Mouse (Mus musculus): ENCODE data around the gene A1cf. TPM values are rescaled to one million over a fixed set of nuclear protein-coding genes. Genes with fewer than 3 reads are reported as not detected.
A peak's percentile ranks its signal among the peaks of the same experiment; 100 is the strongest.

The A1cf gene
- polyA plus RNA-seq, 1 experiment from 2014 or later = not detected

DNA sequence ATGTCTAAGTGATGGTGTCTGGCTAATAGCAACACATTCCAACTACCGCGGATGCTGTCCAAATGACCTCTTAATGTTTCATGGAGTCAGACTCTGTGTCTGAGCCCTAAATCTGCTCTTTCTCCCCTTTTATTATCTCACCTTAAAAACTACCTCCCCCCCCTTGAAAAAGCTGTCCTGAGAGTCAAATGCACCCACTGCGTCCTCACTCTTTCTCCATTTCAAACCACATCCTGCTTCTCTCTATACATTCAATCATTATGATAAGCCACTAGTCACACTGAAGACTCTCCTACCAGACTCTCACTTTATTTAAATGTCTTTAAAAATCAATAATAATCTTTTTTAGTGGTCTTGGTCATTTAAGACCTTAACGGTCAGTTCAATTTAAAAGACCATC is 51.8 kb downstream of the A1cf start:
- DNase-seq (ENCODE audit: low spot score) = no peak
- WGBS = 97% methylated on average over 4 of the region's 4 CpGs
- no peak overlapping the region for H3K9ac ChIP-seq (ENCODE audit: low read length)
- H3K36me3 ChIP-seq (ENCODE audit: control insufficient read depth, insufficient read depth, low read length) = no peaks in the 10 kb centered on the region
- no peak for ATAC-seq
- H3K9me3 ChIP-seq (replicated peaks; ENCODE audit: control insufficient read depth, low read length) = no peaks in the 10 kb centered on the region
- no peak overlapping the region for H3K27ac ChIP-seq (ENCODE audit: low read depth, low read length)
- H3K4me3 ChIP-seq (ENCODE audit: low read depth, low read length) = no peak overlapping the region
- no peaks in the 10 kb centered on the region for H3K27me3 ChIP-seq (replicated peaks; ENCODE audit: control insufficient read depth, insufficient read depth, low read length)
- H3K4me1 ChIP-seq (ENCODE audit: control insufficient read depth, insufficient read depth, low read length) = no peaks in the 10 kb centered on the region
- H3K4me2 ChIP-seq (ENCODE audit: low read length) = no peak overlapping the region

GRCm38 (mm10) chr19:31921852-31922251 is 53.3 kb downstream of the A1cf start:
- no peaks in the 10 kb centered on the region for H3K4me1 ChIP-seq (ENCODE audit: control insufficient read depth, insufficient read depth, low read length)
- ATAC-seq (no peak), DNase-seq (ENCODE audit: low spot score) (peak; percentile 6)
- no peaks in the 10 kb centered on the region for H3K9me3 ChIP-seq (replicated peaks; ENCODE audit: control insufficient read depth, low read length)
- no peak overlapping the region for H3K9ac ChIP-seq (ENCODE audit: low read length)
- H3K27ac ChIP-seq (ENCODE audit: low read depth, low read length) = no peak overlapping the region
- H3K4me2 ChIP-seq (ENCODE audit: low read length) = no peak overlapping the region
- no peaks in the 10 kb centered on the region for H3K36me3 ChIP-seq (ENCODE audit: control insufficient read depth, insufficient read depth, low read length)
- no peak overlapping the region for H3K4me3 ChIP-seq (ENCODE audit: low read depth, low read length)
- H3K27me3 ChIP-seq (replicated peaks; ENCODE audit: control insufficient read depth, insufficient read depth, low read length) = no peaks in the 10 kb centered on the region
- 39% methylated on average over 5 of the region's 5 CpGs for WGBS

DNA sequence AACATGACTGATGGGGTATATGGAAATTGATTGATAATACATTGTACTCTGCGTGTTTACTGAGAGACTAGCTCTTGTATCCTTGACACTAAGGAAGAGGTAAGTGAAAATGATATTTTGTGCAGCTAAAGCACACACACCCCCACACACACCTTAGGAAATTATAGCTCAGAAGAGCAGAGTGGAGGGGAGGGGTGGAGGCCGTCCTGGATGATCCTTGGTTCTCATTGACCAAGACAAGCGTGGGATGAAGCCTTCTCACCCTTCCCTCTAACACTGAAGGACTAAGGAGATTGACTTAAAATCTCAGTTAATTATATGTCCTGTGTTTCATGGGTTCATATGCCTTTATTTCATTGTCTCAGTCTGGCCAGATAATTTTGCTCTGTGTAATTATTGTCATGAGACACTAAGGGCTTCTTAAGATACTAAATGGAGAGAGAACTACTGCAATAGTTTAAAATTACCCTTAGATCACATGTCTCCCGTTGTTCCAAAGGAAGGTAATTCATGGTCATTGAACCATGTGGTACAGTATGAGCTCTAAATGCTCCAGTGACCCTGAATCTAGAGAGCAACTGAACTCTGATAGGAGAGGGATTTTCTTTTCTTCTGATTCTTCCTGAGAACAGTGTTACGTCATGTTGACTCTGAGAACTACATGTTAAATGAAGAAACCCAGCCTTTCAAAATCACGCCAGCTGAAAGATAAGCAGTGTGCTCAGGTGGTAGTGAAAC is 55.2 kb downstream of the A1cf start:
- no peak overlapping the region for H3K4me3 ChIP-seq (ENCODE audit: low read depth, low read length)
- no peak overlapping the region for H3K27ac ChIP-seq (ENCODE audit: low read depth, low read length)
- H3K9ac ChIP-seq (ENCODE audit: low read length) = no peak overlapping the region
- ATAC-seq (no peak), DNase-seq (ENCODE audit: low spot score) (no peak)
- H3K4me2 ChIP-seq (ENCODE audit: low read length) = no peak overlapping the region
- no peaks in the 10 kb centered on the region for H3K36me3 ChIP-seq (ENCODE audit: control insufficient read depth, insufficient read depth, low read length)
- no peaks in the 10 kb centered on the region for H3K4me1 ChIP-seq (ENCODE audit: control insufficient read depth, insufficient read depth, low read length)
- 75% methylated on average over 6 of the region's 6 CpGs for WGBS
- H3K27me3 ChIP-seq (replicated peaks; ENCODE audit: control insufficient read depth, insufficient read depth, low read length) = no peaks in the 10 kb centered on the region
- H3K9me3 ChIP-seq (replicated peaks; ENCODE audit: control insufficient read depth, low read length) = no peaks in the 10 kb centered on the region

GRCm38 (mm10) chr19:31950793-31951489 is 82.4 kb downstream of the A1cf start:
- Histone ChIP-seq H3K9ac (ENCODE audit: low read length) (no peak overlapping the region), H3K27ac (ENCODE audit: low read depth, low read length) (no peak overlapping the region), H3K4me2 (ENCODE audit: low read length) (no peak overlapping the region), H3K4me1 (ENCODE audit: control insufficient read depth, insufficient read depth, low read length) (no peaks in the 10 kb centered on the region), H3K4me3 (ENCODE audit: low read depth, low read length) (no peak overlapping the region), H3K36me3 (ENCODE audit: control insufficient read depth, insufficient read depth, low read length) (no peaks in the 10 kb centered on the region), H3K27me3 (replicated peaks; ENCODE audit: control insufficient read depth, insufficient read depth, low read length) (no peaks in the 10 kb centered on the region), H3K9me3 (replicated peaks; ENCODE audit: control insufficient read depth, low read length) (no peaks in the 10 kb centered on the region)
- WGBS = 75% methylated on average over 7 of the region's 7 CpGs
- ATAC-seq = no peak
- no peak for DNase-seq (ENCODE audit: low spot score)

GRCm38 (mm10) chr19:31953799-31954198 is 85.2 kb downstream of the A1cf start:
- H3K4me2 ChIP-seq (ENCODE audit: low read length) = no peak overlapping the region
- WGBS = 89% methylated on average over 2 of the region's 2 CpGs
- H3K9ac ChIP-seq (ENCODE audit: low read length) = no peak overlapping the region
- H3K36me3 ChIP-seq (ENCODE audit: control insufficient read depth, insufficient read depth, low read length) = no peaks in the 10 kb centered on the region
- no peak overlapping the region for H3K27ac ChIP-seq (ENCODE audit: low read depth, low read length)
- H3K4me3 ChIP-seq (ENCODE audit: low read depth, low read length) = no peak overlapping the region
- no peak for DNase-seq (ENCODE audit: low spot score)
- no peaks in the 10 kb centered on the region for H3K9me3 ChIP-seq (replicated peaks; ENCODE audit: control insufficient read depth, low read length)
- no peaks in the 10 kb centered on the region for H3K27me3 ChIP-seq (replicated peaks; ENCODE audit: control insufficient read depth, insufficient read depth, low read length)
- ATAC-seq = no peak
- no peaks in the 10 kb centered on the region for H3K4me1 ChIP-seq (ENCODE audit: control insufficient read depth, insufficient read depth, low read length)

DNA sequence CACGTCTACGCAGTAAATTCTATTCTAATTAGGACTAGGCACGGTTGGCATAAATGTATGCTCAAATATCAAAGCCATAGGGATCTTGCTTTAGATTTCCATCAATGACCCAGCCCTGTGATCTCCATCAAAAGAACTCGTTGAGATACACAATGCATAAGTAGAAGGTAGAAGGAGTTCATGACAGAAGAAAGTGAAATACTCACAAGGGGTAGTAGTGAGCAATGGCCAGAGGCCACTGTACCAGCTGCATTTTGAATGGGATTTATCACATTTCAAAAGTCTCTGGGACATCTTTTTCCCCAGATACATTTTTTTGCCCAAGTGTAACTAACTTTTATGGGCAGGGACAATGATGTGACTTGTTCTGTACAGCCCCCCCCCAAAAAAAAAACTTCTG is 85.7 kb downstream of the A1cf start:
- 77% methylated on average over 4 of the region's 4 CpGs for WGBS
- no peak overlapping the region for H3K4me3 ChIP-seq (ENCODE audit: low read depth, low read length)
- no peak for DNase-seq (ENCODE audit: low spot score)
- H3K9me3 ChIP-seq (replicated peaks; ENCODE audit: control insufficient read depth, low read length) = no peaks in the 10 kb centered on the region
- H3K27ac ChIP-seq (ENCODE audit: low read depth, low read length) = no peak overlapping the region
- no peaks in the 10 kb centered on the region for H3K4me1 ChIP-seq (ENCODE audit: control insufficient read depth, insufficient read depth, low read length)
- ATAC-seq = no peak
- H3K27me3 ChIP-seq (replicated peaks; ENCODE audit: control insufficient read depth, insufficient read depth, low read length) = no peaks in the 10 kb centered on the region
- no peak overlapping the region for H3K9ac ChIP-seq (ENCODE audit: low read length)
- no peaks in the 10 kb centered on the region for H3K36me3 ChIP-seq (ENCODE audit: control insufficient read depth, insufficient read depth, low read length)
- no peak overlapping the region for H3K4me2 ChIP-seq (ENCODE audit: low read length)

DNA sequence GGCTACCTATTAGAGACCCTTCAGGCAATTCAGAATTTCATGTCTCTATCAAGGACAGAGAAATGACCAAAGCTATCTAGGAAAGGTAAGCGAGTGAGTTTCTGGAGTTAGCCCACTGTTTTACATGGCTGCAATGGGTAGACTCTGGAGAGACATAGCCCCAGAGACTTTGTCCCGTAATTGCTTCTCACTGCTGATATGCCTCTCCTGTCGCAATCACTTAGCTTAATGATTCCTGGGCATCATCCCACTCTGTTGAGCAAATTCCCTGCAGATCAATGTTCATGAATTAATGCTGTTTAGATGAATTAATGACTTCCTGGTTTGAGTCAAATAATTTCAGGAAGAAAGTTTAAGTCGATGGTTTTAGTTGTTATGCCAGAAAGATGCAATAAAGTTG is 86.1 kb downstream of the A1cf start:
- no peak for ATAC-seq
- no peaks in the 10 kb centered on the region for H3K4me1 ChIP-seq (ENCODE audit: control insufficient read depth, insufficient read depth, low read length)
- 90% methylated on average over 4 of the region's 4 CpGs for WGBS
- H3K4me3 ChIP-seq (ENCODE audit: low read depth, low read length) = no peak overlapping the region
- no peaks in the 10 kb centered on the region for H3K9me3 ChIP-seq (replicated peaks; ENCODE audit: control insufficient read depth, low read length)
- no peaks in the 10 kb centered on the region for H3K36me3 ChIP-seq (ENCODE audit: control insufficient read depth, insufficient read depth, low read length)
- DNase-seq (ENCODE audit: low spot score) = no peak
- no peak overlapping the region for H3K9ac ChIP-seq (ENCODE audit: low read length)
- no peak overlapping the region for H3K4me2 ChIP-seq (ENCODE audit: low read length)
- H3K27me3 ChIP-seq (replicated peaks; ENCODE audit: control insufficient read depth, insufficient read depth, low read length) = no peaks in the 10 kb centered on the region
- no peak overlapping the region for H3K27ac ChIP-seq (ENCODE audit: low read depth, low read length)

GRCm38 (mm10) chr19:31956359-31956758 is 87.8 kb downstream of the A1cf start:
- no peak overlapping the region for H3K4me3 ChIP-seq (ENCODE audit: low read depth, low read length)
- H3K27ac ChIP-seq (ENCODE audit: low read depth, low read length) = no peak overlapping the region
- no peak overlapping the region for H3K4me2 ChIP-seq (ENCODE audit: low read length)
- H3K27me3 ChIP-seq (replicated peaks; ENCODE audit: control insufficient read depth, insufficient read depth, low read length) = no peaks in the 10 kb centered on the region
- H3K9ac ChIP-seq (ENCODE audit: low read length) = no peak overlapping the region
- no peak for DNase-seq (ENCODE audit: low spot score)
- no peaks in the 10 kb centered on the region for H3K9me3 ChIP-seq (replicated peaks; ENCODE audit: control insufficient read depth, low read length)
- H3K36me3 ChIP-seq (ENCODE audit: control insufficient read depth, insufficient read depth, low read length) = no peaks in the 10 kb centered on the region
- H3K4me1 ChIP-seq (ENCODE audit: control insufficient read depth, insufficient read depth, low read length) = no peaks in the 10 kb centered on the region
- no peak for ATAC-seq
- WGBS = 77% methylated on average over 2 of the region's 2 CpGs

DNA sequence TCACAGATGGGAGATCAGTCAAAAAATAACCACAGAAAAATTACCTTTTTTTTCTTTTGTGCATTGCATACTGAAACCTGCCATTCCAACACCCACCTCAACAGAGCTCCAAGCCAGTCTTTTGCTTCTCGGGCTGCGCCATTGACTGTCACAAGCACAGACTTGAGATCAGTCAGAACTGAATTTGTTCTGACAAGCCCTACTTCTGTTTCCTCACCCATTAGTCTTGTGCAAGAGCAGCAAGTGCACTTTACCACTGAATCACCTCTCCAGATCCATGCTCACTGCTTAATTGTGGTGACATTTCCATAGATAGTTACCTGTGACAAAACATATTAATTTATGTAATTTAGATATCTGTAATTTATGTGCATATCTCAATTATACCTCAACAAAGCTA is 91.9 kb downstream of the A1cf start:
- H3K9me3 ChIP-seq (replicated peaks; ENCODE audit: control insufficient read depth, low read length) = no peaks in the 10 kb centered on the region
- 94% methylated on average over 2 of the region's 2 CpGs for WGBS
- no peak for ATAC-seq

More for the DNA sequence above, 91.9 kb downstream of the A1cf start:
- Histone ChIP-seq H3K9ac (ENCODE audit: low read length) (no peak overlapping the region), H3K27ac (ENCODE audit: low read depth, low read length) (no peak overlapping the region), H3K36me3 (ENCODE audit: control insufficient read depth, insufficient read depth, low read length) (no peaks in the 10 kb centered on the region), H3K4me3 (ENCODE audit: low read depth, low read length) (no peak overlapping the region), H3K27me3 (replicated peaks; ENCODE audit: control insufficient read depth, insufficient read depth, low read length) (no peaks in the 10 kb centered on the region), H3K4me2 (ENCODE audit: low read length) (no peak overlapping the region), H3K4me1 (ENCODE audit: control insufficient read depth, insufficient read depth, low read length) (no peaks in the 10 kb centered on the region)
- no peak for DNase-seq (ENCODE audit: low spot score)
